Mouse (Mus musculus): Measurements from ENCODE around the gene Gzf1. TPM values are rescaled to one million over a fixed set of nuclear protein-coding genes. Genes with fewer than 3 reads are reported as not detected.

Gzf1 gene
- polyA plus RNA-seq (2012): 11.9 and 14.9 TPM in 2 replicates

- TF ChIP-seq GATA1 (IDR thresholded peaks at IDR 0.05; ENCODE audit: low read length): no peak
Measured at GRCm38 (mm10) chr2:148680775-148681291, at the start of gene Gzf1. TSS of gene Gzf1 (plus strand) at chr2:148681023.

- no peak for TF ChIP-seq GATA1 (IDR thresholded peaks at IDR 0.05; ENCODE audit: low read length)
Measured at GRCm38 (mm10) chr2:148631602-148632001, 49.2 kb upstream of the Gzf1 start.

GRCm38 (mm10) chr2:148634466-148634865 is 46.4 kb upstream of the Gzf1 start:
- no peak for TF ChIP-seq GATA1 (IDR thresholded peaks at IDR 0.05; ENCODE audit: low read length)

- no peak for TF ChIP-seq GATA1 (IDR thresholded peaks at IDR 0.05; ENCODE audit: low read length)
Measured at GRCm38 (mm10) chr2:148642610-148643370, 38.0 kb upstream of the Gzf1 start.

GRCm38 (mm10) chr2:148644421-148645000 is 36.3 kb upstream of the Gzf1 start:
- TF ChIP-seq GATA1 (IDR thresholded peaks at IDR 0.05; ENCODE audit: low read length): no peak

- TF ChIP-seq GATA1 (IDR thresholded peaks at IDR 0.05; ENCODE audit: low read length): no peak
Measured at GRCm38 (mm10) chr2:148650587-148651357, 30.1 kb upstream of the Gzf1 start.

- TF ChIP-seq GATA1 (IDR thresholded peaks at IDR 0.05; ENCODE audit: low read length): no peak
Measured at GRCm38 (mm10) chr2:148654961-148655360, 25.9 kb upstream of the Gzf1 start.

- TF ChIP-seq GATA1 (IDR thresholded peaks at IDR 0.05; ENCODE audit: low read length): no peak
Measured at GRCm38 (mm10) chr2:148663458-148663857, 17.4 kb upstream of the Gzf1 start.

GRCm38 (mm10) chr2:148672199-148673096 is 8.4 kb upstream of the Gzf1 start, which contains the start of gene Nxt1:
TSS of gene Nxt1 (plus strand) at chr2:148672601.
- no peak for TF ChIP-seq GATA1 (IDR thresholded peaks at IDR 0.05; ENCODE audit: low read length)

GRCm38 (mm10) chr2:148677801-148678200 is 3.0 kb upstream of the Gzf1 start:
- TF ChIP-seq GATA1 (IDR thresholded peaks at IDR 0.05; ENCODE audit: low read length): no peak

GRCm38 (mm10) chr2:148679346-148679745 is 1.5 kb upstream of the Gzf1 start:
- TF ChIP-seq GATA1 (IDR thresholded peaks at IDR 0.05; ENCODE audit: low read length): no peak

GRCm38 (mm10) chr2:148681461-148681891 is 653 bp downstream of the Gzf1 start:
- no peak for TF ChIP-seq GATA1 (IDR thresholded peaks at IDR 0.05; ENCODE audit: low read length)

- TF ChIP-seq GATA1 (IDR thresholded peaks at IDR 0.05; ENCODE audit: low read length): no peak
Measured at GRCm38 (mm10) chr2:148683031-148683430, 2.2 kb downstream of the Gzf1 start.

- no peak for TF ChIP-seq GATA1 (IDR thresholded peaks at IDR 0.05; ENCODE audit: low read length)
Measured at GRCm38 (mm10) chr2:148684972-148685371, 4.1 kb downstream of the Gzf1 start.

GRCm38 (mm10) chr2:148685709-148686108 is 4.9 kb downstream of the Gzf1 start:
- TF ChIP-seq GATA1 (IDR thresholded peaks at IDR 0.05; ENCODE audit: low read length): no peak

All from G1E-ER4 (cell line).